Mouse (Mus musculus) kidney, embryonic 15.5 days (tissue): Measurements from ENCODE around the gene Six5. TPM values are rescaled to one million over a fixed set of nuclear protein-coding genes. Genes with fewer than 3 reads are reported as not detected.

Experiments used
- ATAC-seq: fragments of 200-750 bp; cut with Nextera tagmentation; replicated peaks from 2 replicates; pipeline ENCODE4 v1.8.0; 2017; ENCODE audit warnings: moderate TSS enrichment; ENCODE audit not compliant: low FRiP score
- H3K27ac ChIP-seq: fragments of 300-500 bp; sonication (generic); 2 replicates; pipeline ENCODE4 v1.5.1; 2015; ENCODE audit warnings: mild to moderate bottlenecking, inconsistent platforms
- H3K27me3 ChIP-seq: fragments of 300-500 bp; sonication (generic); 2 replicates; pipeline ENCODE4 v1.6.1; 2015; ENCODE audit warnings: inconsistent platforms
- H3K36me3 ChIP-seq: fragments of 300-500 bp; sonication (generic); 2 replicates; pipeline ENCODE4 v1.6.1; 2015; ENCODE audit warnings: inconsistent platforms
- H3K4me1 ChIP-seq: fragments of 300-500 bp; sonication (generic); 2 replicates; pipeline ENCODE4 v1.6.1; 2015; ENCODE audit warnings: inconsistent platforms
- H3K4me2 ChIP-seq: fragments of 300-500 bp; sonication (generic); 2 replicates; pipeline ENCODE4 v1.6.1; 2015; ENCODE audit warnings: moderate library complexity, mild to moderate bottlenecking, inconsistent platforms
- H3K4me3 ChIP-seq: fragments of 300-500 bp; sonication (generic); replicated peaks from 2 replicates; pipeline ENCODE4 v1.5.1; 2015; ENCODE audit warnings: mild to moderate bottlenecking, inconsistent platforms
- H3K9ac ChIP-seq: fragments of 300-500 bp; sonication (generic); 2 replicates; pipeline ENCODE4 v1.6.1; 2015; ENCODE audit warnings: mild to moderate bottlenecking, inconsistent platforms
- H3K9me3 ChIP-seq: fragments of 300-500 bp; sonication (generic); replicated peaks from 2 replicates; pipeline ENCODE4 v1.6.1; 2016; ENCODE audit warnings: inconsistent platforms
- WGBS: fragments of 180-500 bp; shearing (Covaris S2); methylation state at CpG from one replicate; pipeline ENCODE4 v1.1.7; 2015; ENCODE audit warnings: mixed read lengths; 5-methylcytosine and 5-hydroxymethylcytosine counted together
- polyA plus RNA-seq: library from polyadenylated mRNA; unstranded; fragments of >200 nt; fragmentation: Nextera tagmentation; extraction: Ambion mirVana; gene quantifications from 2 replicates; pipeline ENCODE4 v1.2.1, GENCODE M21; 2015

Gene Six5
- 8.0 and 10.1 TPM in 2 replicates for polyA plus RNA-seq

DNA sequence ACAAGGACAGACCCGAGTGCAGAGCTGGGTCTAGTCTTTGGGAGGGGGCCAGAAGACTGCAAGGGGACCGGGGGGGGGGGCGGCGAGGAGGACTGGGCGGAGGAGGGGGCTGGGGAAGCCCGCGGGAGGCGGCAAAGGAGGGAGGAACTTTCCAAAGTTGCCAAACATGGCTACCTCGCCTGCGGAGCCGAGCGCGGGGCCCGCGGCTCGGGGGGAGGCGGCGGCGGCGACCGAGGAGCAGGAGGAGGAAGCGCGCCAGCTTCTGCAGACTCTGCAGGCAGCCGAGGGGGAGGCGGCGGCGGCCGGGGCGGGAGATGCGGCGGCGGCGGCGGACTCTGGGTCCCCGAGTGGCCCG lies at the start of gene Six5:
Six5 (plus strand) TSS at position 124 of the 355 bp plus-strand sequence.
- Histone ChIP-seq H3K9me3 (no peaks in the 10 kb centered on the region), H3K4me1 (peaks cover 50% of the 10 kb centered on the region), H3K27ac (peak within 1 kb of the TSS; percentile 99), H3K4me3 (peak within 1 kb of the TSS; percentile 85), H3K27me3 (0 out of 2 replicates have a peak, but pooled peaks cover 8% of the 10 kb centered on the region), H3K4me2 (peak within 1 kb of the TSS; percentile 95), H3K9ac (peak within 1 kb of the TSS; percentile 93), H3K36me3 (peaks cover 40% of the 10 kb centered on the region)
- WGBS: 2% methylated on average over 19 of the region's 36 CpGs
- ATAC-seq: no peak

GRCm38 (mm10) chr7:19044616-19045015 lies 49.8 kb upstream of the Six5 start:
- H3K9ac ChIP-seq: no peak overlapping the region
- no peaks in the 10 kb centered on the region for H3K9me3 ChIP-seq
- no peaks in the 10 kb centered on the region for H3K4me1 ChIP-seq
- peaks cover 100% of the 10 kb centered on the region for H3K36me3 ChIP-seq
- no peak overlapping the region for H3K4me3 ChIP-seq
- no peak for ATAC-seq
- H3K27ac ChIP-seq: no peak overlapping the region
- WGBS: 97% methylated on average over 6 of the region's 6 CpGs
- no peaks in the 10 kb centered on the region for H3K27me3 ChIP-seq
- no peak overlapping the region for H3K4me2 ChIP-seq

DNA sequence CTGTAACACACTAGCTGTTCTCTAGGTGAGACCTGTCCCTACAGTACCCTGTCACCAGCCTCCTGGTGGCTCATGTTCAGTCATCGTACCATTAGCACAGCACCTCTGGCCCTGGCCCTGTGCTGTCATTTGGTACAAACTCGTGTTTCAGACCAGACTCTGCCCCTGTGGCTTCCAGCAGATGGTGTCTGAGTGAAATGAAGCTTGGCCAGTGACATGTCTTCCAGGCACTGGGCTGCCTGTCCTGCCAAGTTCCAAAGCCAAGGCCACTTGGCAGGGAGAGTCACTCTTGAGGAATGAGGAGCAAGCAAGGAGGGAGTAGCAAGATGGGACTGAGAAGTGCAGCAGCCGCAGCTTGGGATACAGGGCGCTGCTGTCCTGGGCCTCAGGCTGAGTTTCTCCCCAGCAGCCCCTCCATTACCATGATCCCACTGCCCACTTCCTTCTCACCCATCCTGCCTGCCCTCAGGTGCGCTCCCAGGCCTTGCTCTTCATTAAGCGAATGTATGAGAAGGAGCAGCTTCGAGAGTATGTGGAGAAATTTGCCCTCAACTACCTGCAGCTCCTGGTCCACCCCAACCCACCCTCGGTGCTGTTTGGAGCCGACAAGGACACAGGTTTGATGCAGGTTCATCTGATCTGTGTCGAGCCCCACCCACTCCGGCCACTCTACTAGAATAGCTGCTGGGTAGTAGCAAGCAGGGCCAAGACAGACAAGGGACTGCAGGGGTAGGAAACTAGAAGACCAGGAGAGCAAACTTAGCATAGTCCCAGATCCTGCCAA lies 47.9 kb upstream of the Six5 start:
- ATAC-seq: no peak
- WGBS: 91% methylated on average over 11 of the region's 11 CpGs

DNA sequence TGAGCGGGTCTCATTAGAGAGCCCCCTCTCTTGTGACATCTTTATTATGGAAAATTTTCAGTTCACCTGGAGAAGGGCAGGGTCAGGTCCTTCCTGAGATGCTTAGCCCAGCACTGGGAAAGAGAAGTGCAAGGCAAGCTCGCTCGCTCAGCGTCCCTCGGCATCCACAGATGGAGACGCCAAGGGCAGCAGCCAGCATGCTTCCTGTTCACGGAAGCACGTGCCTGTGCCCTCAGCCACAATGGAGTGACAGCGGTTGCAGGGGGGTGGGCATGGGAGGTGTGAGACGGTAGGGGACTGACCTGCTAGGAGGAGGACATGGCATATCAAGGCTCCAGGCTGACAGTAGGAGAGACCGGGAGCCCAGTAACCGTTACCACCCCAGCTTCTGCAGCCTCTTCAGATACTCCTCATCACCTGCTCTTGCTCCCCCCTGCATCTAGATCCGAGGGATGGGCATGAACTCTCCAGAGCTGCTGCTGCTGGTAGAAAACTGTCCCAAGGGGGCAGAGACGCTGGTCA lies 46.3 kb upstream of the Six5 start:
- ATAC-seq: no peak
- 89% methylated on average over 14 of the region's 14 CpGs for WGBS
- H3K4me2 ChIP-seq: no peak overlapping the region
- H3K4me3 ChIP-seq: no peak overlapping the region
- no peaks in the 10 kb centered on the region for H3K9me3 ChIP-seq
- H3K36me3 ChIP-seq: peaks cover 100% of the 10 kb centered on the region
- H3K27me3 ChIP-seq: no peaks in the 10 kb centered on the region
- no peaks in the 10 kb centered on the region for H3K4me1 ChIP-seq
- H3K9ac ChIP-seq: no peak overlapping the region
- H3K27ac ChIP-seq: no peak overlapping the region

More for the DNA sequence above, 47.9 kb upstream of the Six5 start:
- Histone ChIP-seq H3K4me2 (no peak overlapping the region), H3K4me1 (no peaks in the 10 kb centered on the region), H3K4me3 (no peak overlapping the region), H3K9ac (no peak overlapping the region), H3K27ac (no peak overlapping the region), H3K9me3 (no peaks in the 10 kb centered on the region), H3K27me3 (no peaks in the 10 kb centered on the region), H3K36me3 (peaks cover 100% of the 10 kb centered on the region)

DNA sequence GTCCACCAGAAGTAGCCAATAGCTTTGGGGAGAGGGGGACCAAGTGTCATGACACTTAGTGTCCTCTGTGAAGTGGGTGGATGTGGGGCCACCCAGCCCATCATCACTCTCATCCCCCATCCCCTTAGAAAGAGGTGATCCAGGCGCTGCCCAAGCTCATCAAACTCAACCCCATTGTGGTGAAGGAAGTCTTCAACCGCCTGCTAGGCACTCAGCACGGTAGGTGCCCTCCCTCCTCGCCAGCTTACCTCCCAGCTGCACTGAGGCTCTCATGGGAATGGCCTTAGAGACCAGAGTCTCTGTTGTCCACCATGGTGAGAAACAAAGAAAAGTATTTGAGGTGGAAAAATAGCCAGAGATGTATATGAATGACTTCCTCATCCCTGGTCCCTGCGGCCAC lies 45.1 kb upstream of the Six5 start:
- Histone ChIP-seq H3K36me3 (peaks cover 95% of the 10 kb centered on the region), H3K27me3 (no peaks in the 10 kb centered on the region), H3K4me1 (peaks cover 4% of the 10 kb centered on the region), H3K4me3 (no peak overlapping the region), H3K9me3 (no peaks in the 10 kb centered on the region), H3K9ac (no peak overlapping the region), H3K4me2 (no peak overlapping the region), H3K27ac (no peak overlapping the region)
- ATAC-seq: no peak
- WGBS: 92% methylated on average over 5 of the region's 5 CpGs

GRCm38 (mm10) chr7:19050172-19050571 lies 44.2 kb upstream of the Six5 start:
- H3K36me3 ChIP-seq: peaks cover 93% of the 10 kb centered on the region

DNA sequence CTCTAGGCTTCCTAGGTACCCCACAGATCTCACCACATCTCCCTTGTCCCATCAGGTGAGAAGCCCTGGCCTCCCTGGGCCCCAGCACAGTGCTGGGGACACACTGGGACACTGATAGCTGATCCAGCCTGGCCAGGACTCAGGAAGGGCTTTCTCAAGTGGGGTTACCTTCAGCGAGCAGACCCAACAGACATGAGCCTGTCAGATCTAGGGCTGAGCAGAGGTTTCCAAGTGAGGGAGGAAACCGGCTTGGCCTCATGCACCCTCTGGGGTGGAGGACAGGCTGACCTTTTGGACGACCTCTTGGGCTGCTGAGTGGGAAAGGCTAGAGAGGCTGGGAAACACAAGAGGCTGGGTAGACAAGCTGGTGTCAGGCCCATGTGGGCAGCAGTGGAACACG lies 43.2 kb upstream of the Six5 start:
- H3K27ac ChIP-seq: no peak overlapping the region
- peaks cover 9% of the 10 kb centered on the region for H3K4me1 ChIP-seq
- H3K27me3 ChIP-seq: no peaks in the 10 kb centered on the region
- H3K4me2 ChIP-seq: no peak overlapping the region
- no peaks in the 10 kb centered on the region for H3K9me3 ChIP-seq
- no peak overlapping the region for H3K9ac ChIP-seq
- WGBS: 60% methylated on average over 4 of the region's 4 CpGs
- H3K36me3 ChIP-seq: peaks cover 84% of the 10 kb centered on the region
- ATAC-seq: no peak
- no peak overlapping the region for H3K4me3 ChIP-seq

More at GRCm38 (mm10) chr7:19050172-19050571, 44.2 kb upstream of the Six5 start:
- no peaks in the 10 kb centered on the region for H3K9me3 ChIP-seq
- no peak overlapping the region for H3K9ac ChIP-seq
- no peaks in the 10 kb centered on the region for H3K27me3 ChIP-seq
- H3K4me2 ChIP-seq: no peak overlapping the region
- H3K4me1 ChIP-seq: peaks cover 9% of the 10 kb centered on the region
- no peak overlapping the region for H3K4me3 ChIP-seq
- no peak overlapping the region for H3K27ac ChIP-seq
- no peak for ATAC-seq
- WGBS: 80% methylated on average over 8 of the region's 8 CpGs

DNA sequence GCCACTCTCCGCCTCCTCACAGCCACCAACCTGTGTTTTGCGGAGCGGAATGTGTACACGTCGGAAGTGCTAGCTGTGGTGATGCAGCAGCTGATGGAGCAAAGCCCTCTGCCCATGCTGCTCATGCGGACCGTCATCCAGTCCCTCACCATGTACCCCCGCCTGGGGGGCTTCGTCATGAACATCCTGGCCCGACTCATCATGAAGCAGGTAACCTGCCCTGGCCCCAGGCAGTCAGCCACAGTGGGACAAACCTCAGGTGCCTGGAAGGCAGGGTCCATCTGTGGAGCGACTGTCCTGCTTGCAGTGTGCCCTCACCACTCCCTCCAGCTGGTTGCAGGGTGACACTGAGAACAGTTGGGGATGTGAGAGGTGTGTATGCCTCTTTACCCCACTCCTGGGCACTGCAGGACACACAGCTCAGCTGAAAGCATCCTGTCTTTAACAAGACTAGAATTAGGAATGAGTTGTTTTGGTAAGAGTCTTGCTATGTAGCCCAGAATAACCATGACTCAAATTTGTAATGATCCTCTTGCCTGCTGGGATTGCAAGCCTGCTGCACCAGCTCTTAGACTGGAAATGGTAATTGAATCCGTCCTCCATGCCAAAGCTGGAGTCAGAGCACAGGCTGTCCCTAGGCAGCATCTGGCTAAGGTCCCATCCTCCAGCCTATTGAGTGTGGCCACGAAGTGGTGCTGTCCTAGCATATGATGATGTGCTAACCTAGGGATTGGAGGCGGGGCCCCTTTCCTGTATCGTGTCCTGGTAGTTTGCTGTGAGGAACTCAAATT lies 41.9 kb upstream of the Six5 start:
- no peak overlapping the region for H3K4me3 ChIP-seq

GRCm38 (mm10) chr7:19053136-19053532 lies 41.3 kb upstream of the Six5 start:
- peaks cover 64% of the 10 kb centered on the region for H3K36me3 ChIP-seq
- peaks cover 9% of the 10 kb centered on the region for H3K4me1 ChIP-seq
- WGBS: 89% methylated on average over 7 of the region's 7 CpGs
- H3K27ac ChIP-seq: no peak overlapping the region
- no peak for ATAC-seq
- H3K27me3 ChIP-seq: no peaks in the 10 kb centered on the region
- no peak overlapping the region for H3K9ac ChIP-seq
- no peak overlapping the region for H3K4me3 ChIP-seq
- H3K9me3 ChIP-seq: no peaks in the 10 kb centered on the region
- H3K4me2 ChIP-seq: no peak overlapping the region

More for the DNA sequence above, 41.9 kb upstream of the Six5 start:
- Histone ChIP-seq H3K27me3 (no peaks in the 10 kb centered on the region), H3K36me3 (peaks cover 70% of the 10 kb centered on the region), H3K4me1 (peaks cover 9% of the 10 kb centered on the region), H3K9ac (no peak overlapping the region), H3K4me2 (no peak overlapping the region), H3K27ac (no peak overlapping the region), H3K9me3 (no peaks in the 10 kb centered on the region)
- ATAC-seq: no peak
- WGBS: 91% methylated on average over 15 of the region's 15 CpGs

DNA sequence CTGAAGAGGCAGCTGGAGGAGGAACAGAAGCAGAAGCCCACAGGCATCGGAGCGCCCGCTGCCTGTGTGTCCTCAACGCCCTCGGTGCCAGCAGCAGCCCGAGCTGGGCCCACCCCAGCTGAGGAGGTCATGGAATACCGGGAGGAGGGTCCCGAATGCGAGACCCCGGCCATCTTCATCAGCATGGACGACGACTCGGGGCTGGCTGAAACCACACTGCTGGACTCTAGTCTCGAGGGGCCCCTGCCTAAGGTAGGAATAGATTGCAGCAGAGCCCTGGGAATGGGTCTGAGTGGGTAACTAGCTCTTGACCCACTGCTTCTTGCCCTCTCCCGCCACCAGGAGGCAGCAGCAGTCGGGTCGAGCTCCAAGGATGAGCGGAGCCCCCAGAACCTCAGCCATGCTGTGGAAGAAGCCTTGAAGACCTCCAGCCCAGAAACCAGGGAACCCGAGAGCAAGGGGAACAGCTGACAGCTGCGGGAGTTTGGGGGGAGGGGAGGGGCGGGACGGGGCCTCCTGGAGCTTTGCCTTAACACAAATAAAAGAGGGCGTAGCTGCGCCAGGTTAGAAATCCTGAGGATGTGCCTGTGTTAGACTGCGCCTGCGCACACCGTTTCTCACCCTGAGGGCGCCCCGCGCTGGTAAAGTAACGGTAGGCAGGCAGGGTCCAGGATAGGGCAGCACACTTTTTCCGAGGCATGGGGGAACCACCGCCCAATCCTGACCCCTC lies 40.2 kb upstream of the Six5 start, which contains the start of gene Rsph6a:
Rsph6a (plus strand) TSS at position 644 of the 730 bp plus-strand sequence.
- Histone ChIP-seq H3K9me3 (no peaks in the 10 kb centered on the region), H3K36me3 (peaks cover 53% of the 10 kb centered on the region), H3K27me3 (no peaks in the 10 kb centered on the region), H3K4me2 (peak within 1 kb of the TSS; percentile 48), H3K4me1 (peaks cover 9% of the 10 kb centered on the region), H3K4me3 (no peak within 1 kb of the TSS; the same call in 1 of the 2 replicates), H3K9ac (no peak within 1 kb of the TSS), H3K27ac (no peak within 1 kb of the TSS)
- WGBS: 22% methylated on average over 33 of the region's 33 CpGs
- peak; percentile 46 for ATAC-seq

DNA sequence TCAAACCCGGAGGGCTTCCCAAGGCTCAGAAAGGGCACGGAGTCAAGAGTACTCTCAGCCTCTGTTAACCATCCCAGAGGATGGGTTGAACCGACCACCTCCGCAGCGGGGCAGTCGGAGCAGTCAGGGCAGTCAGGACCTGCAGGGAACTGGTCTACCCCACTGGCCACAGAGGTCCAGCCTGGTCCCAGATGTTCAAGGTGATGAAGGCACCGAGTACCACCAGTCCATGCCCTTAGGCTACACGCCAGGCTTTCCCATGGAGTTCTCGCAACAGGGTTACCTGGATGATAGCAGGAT lies 39.7 kb upstream of the Six5 start:
- Histone ChIP-seq H3K4me1 (peaks cover 9% of the 10 kb centered on the region), H3K9ac (no peak overlapping the region), H3K36me3 (peaks cover 48% of the 10 kb centered on the region), H3K27me3 (no peaks in the 10 kb centered on the region), H3K27ac (no peak overlapping the region), H3K4me2 (peak overlapping the region; percentile 48), H3K4me3 (no peak overlapping the region), H3K9me3 (no peaks in the 10 kb centered on the region)
- 63% methylated on average over 9 of the region's 9 CpGs for WGBS
- ATAC-seq: no peak; the same call in 1 of the 2 replicates
